Mouse (Mus musculus) heart, postnatal 36 days (tissue): Measurements from ENCODE around the gene Ficd. TPM values are rescaled to one million over a fixed set of nuclear protein-coding genes. Genes with fewer than 3 reads are reported as not detected.
A peak's percentile ranks its signal among the peaks of the same experiment; 100 is the strongest.

Experiments
- DNase-seq, 2 experiments: peaks; one replicate each; pipeline ENCODE4 v3.0.0; 2021 to 2022
- intact Hi-C: fragments of 180-260 bp; cut with DNase I; formaldehyde crosslinking; loops from one replicate; pipeline ENCODE4 v1.15.1; 2025
- total RNA-seq, 2 experiments: library from RNA; stranded (reverse); gene quantifications; 2 replicates each; pipeline ENCODE4 v1.2.3; 2021

Ficd gene
- total RNA-seq, 2 experiments from 2014 or later, result 7.2 to 8.1 TPM

- intact Hi-C loops, result no loop called here
- no peak for DNase-seq
These were observed 7.6 kb upstream of the Ficd start for GRCm38 (mm10) chr5:113728011-113728410.

GRCm38 (mm10) chr5:113728691-113729090 lies 6.9 kb upstream of the Ficd start:
- intact Hi-C loops, result no loop called here
- no peak for DNase-seq

GRCm38 (mm10) chr5:113730641-113731121 lies 4.9 kb upstream of the Ficd start:
- intact Hi-C loops, result no loop called here

GRCm38 (mm10) chr5:113731174-113731573 lies 4.4 kb upstream of the Ficd start:
- DNase-seq, result no peak
- intact Hi-C loops, result no loop called here

More at GRCm38 (mm10) chr5:113730641-113731121, 4.9 kb upstream of the Ficd start:
- no peak for DNase-seq

- peak; percentile 51 to 74 for DNase-seq
- intact Hi-C loops, result loop anchor here (1.0 kb wide), 1 partner anchor 366 kb away; no protein-coding TSS in a partner anchor
These were observed 3.4 kb upstream of the Ficd start for GRCm38 (mm10) chr5:113732182-113732581.

GRCm38 (mm10) chr5:113734376-113734775 lies 1.2 kb upstream of the Ficd start:
- intact Hi-C loops, result no loop called here
- DNase-seq, result no peak

- DNase-seq, result no peak
- intact Hi-C loops, result no loop called here
These were observed 619 bp upstream of the Ficd start for GRCm38 (mm10) chr5:113735023-113735344.

- intact Hi-C loops, result loop anchor here (2.0 kb wide), 1 partner anchor 35 kb away; no protein-coding TSS in a partner anchor
- no peak for DNase-seq
These were observed 505 bp downstream of the Ficd start for GRCm38 (mm10) chr5:113736113-113736502.

- intact Hi-C loops, result loop anchor here (2.0 kb wide), 1 partner anchor 34 kb away; no protein-coding TSS in a partner anchor
- DNase-seq, result no peak
These were observed 1.0 kb downstream of the Ficd start for GRCm38 (mm10) chr5:113736522-113737164.

- no peak for DNase-seq
- intact Hi-C loops, result loop anchor here (2.0 kb wide), 1 partner anchor 33 kb away; no protein-coding TSS in a partner anchor
These were observed 2.1 kb downstream of the Ficd start for GRCm38 (mm10) chr5:113737607-113738237.

- intact Hi-C loops, result no loop called here
- DNase-seq, result no peak
These were observed 12.0 kb downstream of the Ficd start for GRCm38 (mm10) chr5:113747629-113748028.

- intact Hi-C loops, result no loop called here
- no peak for DNase-seq
These were observed 13.1 kb downstream of the Ficd start for GRCm38 (mm10) chr5:113748556-113749331.

- no peak for DNase-seq
- intact Hi-C loops, result no loop called here
These were observed 16.0 kb downstream of the Ficd start for GRCm38 (mm10) chr5:113751521-113752157.

GRCm38 (mm10) chr5:113755347-113756030 lies 19.9 kb downstream of the Ficd start:
- DNase-seq, result no peak
- intact Hi-C loops, result no loop called here

GRCm38 (mm10) chr5:113761585-113761984 lies 26.0 kb downstream of the Ficd start:
- no peak for DNase-seq
- intact Hi-C loops, result no loop called here

GRCm38 (mm10) chr5:113764426-113764825 lies 28.8 kb downstream of the Ficd start:
- no peak for DNase-seq
- intact Hi-C loops, result no loop called here

- no peak for DNase-seq
- intact Hi-C loops, result no loop called here
These were observed 30.3 kb downstream of the Ficd start for GRCm38 (mm10) chr5:113765641-113766526.

- DNase-seq, result no peak
- intact Hi-C loops, result no loop called here
These were observed 33.2 kb downstream of the Ficd start for GRCm38 (mm10) chr5:113768806-113769205.
